Mouse (Mus musculus) liver, adult 2 months (tissue): Measurements from ENCODE around the gene Gm42742.

ENCODE experiments used
- CTCF ChIP-seq: fragments of 200-500 bp; IDR thresholded peaks from 2 replicates; pipeline ENCODE4 v1.5.1; 2011; ENCODE audit warnings: low read depth, low read length, control low read depth
- POLR2A ChIP-seq: fragments of 200-500 bp; IDR thresholded peaks from 2 replicates; pipeline ENCODE4 v1.6.1; 2011; ENCODE audit warnings: low read length, control low read depth; ENCODE audit not compliant: insufficient read depth; ENCODE audit errors: extremely low read depth

DNA sequence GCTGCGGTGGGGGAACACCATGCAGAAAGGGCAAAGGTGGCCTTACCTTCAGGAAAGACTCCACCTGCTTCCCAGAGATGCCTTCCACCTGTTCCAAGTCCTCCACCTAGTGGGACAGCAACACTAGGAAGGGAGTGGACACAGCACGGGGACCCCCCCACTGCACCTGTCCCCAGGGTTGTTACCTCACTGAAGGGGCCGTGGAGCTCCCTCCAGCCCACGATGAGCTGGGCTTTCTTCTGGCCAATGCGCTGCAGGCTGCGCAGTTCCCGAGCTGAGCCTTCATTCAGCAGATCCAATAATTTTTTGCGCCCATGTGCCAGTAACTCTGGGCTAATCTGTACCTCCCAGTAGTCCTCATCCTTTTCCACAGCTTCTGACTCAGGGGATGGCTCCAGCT is 7.0 kb upstream of the Gm42742 start:
- TF ChIP-seq CTCF = no peak
- no peak for TF ChIP-seq POLR2A
